Mouse (Mus musculus): ENCODE measurements around the gene Sorbs1. TPM values are rescaled to one million over a fixed set of nuclear protein-coding genes. Genes with fewer than 3 reads are reported as not detected.
A peak's percentile ranks its signal among the peaks of the same experiment; 100 is the strongest.

The Sorbs1 gene
- polyA plus RNA-seq, 1 experiment from 2014 or later: 72.1 TPM

DNA sequence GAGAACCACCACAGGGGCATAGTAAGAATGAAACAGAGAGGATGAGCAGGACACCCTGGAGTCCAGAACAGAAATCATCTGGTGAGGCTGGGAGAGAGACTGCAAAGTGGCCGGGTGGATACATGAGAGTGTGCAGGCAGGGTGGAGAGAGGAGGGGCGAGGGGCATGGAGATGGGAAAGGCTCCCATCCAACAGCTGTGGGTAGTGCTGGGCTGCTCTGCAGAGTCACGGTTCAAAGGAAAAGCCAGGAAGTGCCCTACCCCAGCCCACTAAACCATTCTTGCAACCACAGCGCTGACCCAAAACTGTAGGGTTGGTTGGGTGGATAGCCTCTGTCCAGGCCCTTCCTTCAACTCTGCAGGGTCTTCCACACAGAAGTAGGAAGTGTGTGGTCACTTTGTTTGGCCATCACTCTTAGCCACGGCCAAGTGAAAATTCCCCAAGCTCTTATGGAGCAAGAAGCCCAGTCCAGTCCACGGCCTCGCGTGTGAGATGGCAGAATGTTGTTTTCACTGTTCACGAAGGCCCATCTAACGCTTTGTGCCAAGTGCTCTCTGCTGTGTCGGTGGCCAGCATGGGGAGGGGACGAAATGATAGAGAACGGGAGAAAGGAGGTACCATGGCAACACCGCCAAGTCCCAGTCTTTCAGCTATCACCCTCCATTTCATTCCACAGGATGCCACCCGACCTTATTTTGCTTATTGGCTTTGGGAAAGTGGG, 203.0 kb downstream of the Sorbs1 start:
- Histone ChIP-seq H3K9me3 (no peaks in the 10 kb centered on the region), H3K4me1 (replicated peaks) (peaks cover 5% of the 10 kb centered on the region; the same call in 1 of the 2 replicates), H3K36me3 (no peaks in the 10 kb centered on the region), H3K27me3 (replicated peaks) (no peaks in the 10 kb centered on the region), H3K4me3 (replicated peaks) (no peak overlapping the region), H3K9ac (no peak overlapping the region), H3K4me2 (replicated peaks) (no peak overlapping the region), H3K27ac (no peak overlapping the region)
- 86% methylated on average over 15 of the region's 15 CpGs for WGBS
- ATAC-seq: no peak

DNA sequence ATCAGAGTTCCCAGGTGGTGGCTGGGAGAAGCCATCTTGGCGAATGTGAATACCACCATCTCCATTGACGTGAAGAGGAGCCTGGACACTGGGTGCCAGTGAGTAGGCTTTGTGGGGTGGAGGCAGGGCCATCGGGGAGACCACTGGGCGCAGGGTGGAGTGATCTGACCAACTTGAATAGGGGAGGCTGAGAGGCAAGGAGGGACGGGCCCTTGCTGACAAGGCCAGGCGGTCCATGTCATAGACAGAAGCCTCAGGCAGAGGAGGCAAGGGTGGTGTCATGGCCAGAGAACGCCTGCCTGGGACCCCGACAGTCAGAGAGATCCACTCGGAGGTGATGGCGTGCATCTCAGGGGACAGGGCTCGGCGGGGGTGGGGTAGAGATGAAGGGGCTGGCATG, 203.7 kb downstream of the Sorbs1 start:
- Histone ChIP-seq H3K4me1 (replicated peaks) (peaks cover 5% of the 10 kb centered on the region; the same call in 1 of the 2 replicates), H3K4me2 (replicated peaks) (no peak overlapping the region), H3K9me3 (no peaks in the 10 kb centered on the region), H3K27me3 (replicated peaks) (no peaks in the 10 kb centered on the region), H3K9ac (no peak overlapping the region), H3K36me3 (no peaks in the 10 kb centered on the region), H3K4me3 (replicated peaks) (no peak overlapping the region), H3K27ac (no peak overlapping the region)
- 93% methylated on average over 12 of the region's 12 CpGs for WGBS
- no peak for ATAC-seq

DNA sequence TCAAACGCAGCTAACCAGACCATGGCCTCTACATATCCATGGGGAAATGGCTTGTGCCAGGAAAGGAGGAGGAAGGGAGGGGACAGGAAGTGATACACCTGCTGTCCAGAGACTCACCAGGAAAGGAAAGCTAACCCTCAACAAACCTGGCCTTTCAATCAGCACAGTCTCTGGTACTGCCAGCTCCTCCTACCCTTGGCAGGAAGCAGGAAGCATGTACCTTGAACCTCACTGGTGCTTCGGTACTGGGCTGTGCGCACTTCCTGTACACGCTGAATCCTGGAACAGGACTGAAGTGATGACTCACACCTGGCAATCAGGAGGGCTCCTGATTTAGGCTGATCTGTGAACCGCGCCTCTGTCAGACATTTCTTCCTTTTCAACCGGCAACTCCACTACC, 206.0 kb downstream of the Sorbs1 start:
- H3K9ac ChIP-seq: no peak overlapping the region
- H3K4me3 ChIP-seq (replicated peaks): no peak overlapping the region
- ATAC-seq: peak; percentile 79
- H3K4me1 ChIP-seq (replicated peaks): peaks cover 5% of the 10 kb centered on the region; the same call in 1 of the 2 replicates
- H3K27me3 ChIP-seq (replicated peaks): no peaks in the 10 kb centered on the region
- H3K36me3 ChIP-seq: no peaks in the 10 kb centered on the region
- no peak overlapping the region for H3K4me2 ChIP-seq (replicated peaks)
- 72% methylated on average over 7 of the region's 7 CpGs for WGBS
- no peak overlapping the region for H3K27ac ChIP-seq
- no peaks in the 10 kb centered on the region for H3K9me3 ChIP-seq

DNA sequence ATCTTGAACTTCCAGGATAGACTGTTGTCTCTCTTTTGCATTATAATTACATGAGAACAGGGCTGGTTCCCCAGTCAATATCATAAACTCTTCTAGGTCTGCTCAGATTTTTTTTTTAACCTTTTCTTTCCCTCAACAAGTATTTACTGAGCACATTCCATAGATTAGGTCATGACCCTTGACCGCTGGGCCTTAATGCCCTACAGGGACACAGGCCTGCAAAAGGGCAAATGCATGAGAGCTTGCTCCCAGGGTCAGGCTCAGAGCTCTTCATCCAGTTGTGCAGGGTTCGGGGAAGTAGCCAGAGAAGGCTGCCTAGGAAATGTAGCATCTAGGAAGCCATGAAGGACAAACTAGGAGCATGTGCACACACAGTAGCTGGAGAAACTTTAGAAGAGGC, 206.9 kb downstream of the Sorbs1 start:
- no peak overlapping the region; the same call in 1 of the 2 replicates for H3K27ac ChIP-seq
- no peaks in the 10 kb centered on the region for H3K27me3 ChIP-seq (replicated peaks)
- no peak overlapping the region for H3K9ac ChIP-seq
- H3K4me3 ChIP-seq (replicated peaks): no peak overlapping the region
- no peaks in the 10 kb centered on the region for H3K36me3 ChIP-seq
- 66% methylated on average over 2 of the region's 2 CpGs for WGBS
- no peak for ATAC-seq
- H3K4me1 ChIP-seq (replicated peaks): peaks cover 7% of the 10 kb centered on the region; the same call in 1 of the 2 replicates
- no peaks in the 10 kb centered on the region for H3K9me3 ChIP-seq
- no peak overlapping the region for H3K4me2 ChIP-seq (replicated peaks)

DNA sequence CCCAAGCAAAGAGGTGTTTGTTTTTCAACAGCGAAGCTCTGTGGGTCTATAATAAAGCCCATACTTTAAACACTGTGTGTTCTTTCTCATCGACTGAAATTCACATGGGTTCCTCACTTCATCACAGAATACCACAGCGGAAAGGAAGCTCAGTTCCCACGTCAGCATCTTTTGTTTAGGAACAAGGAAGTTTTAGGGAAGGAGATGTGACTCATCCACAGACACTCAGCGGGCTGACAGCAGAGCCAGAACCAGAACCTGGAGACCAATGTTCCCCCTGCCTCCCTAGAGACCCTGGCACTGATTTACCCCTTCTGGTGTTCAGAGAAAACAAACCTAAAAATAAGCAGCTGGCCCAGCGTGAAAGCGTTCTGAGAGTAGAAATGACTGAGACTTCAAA, 208.1 kb downstream of the Sorbs1 start:
- WGBS: 67% methylated on average over 7 of the region's 7 CpGs
- H3K9ac ChIP-seq: no peak overlapping the region
- no peaks in the 10 kb centered on the region for H3K36me3 ChIP-seq
- H3K9me3 ChIP-seq: no peaks in the 10 kb centered on the region
- no peak overlapping the region for H3K4me3 ChIP-seq (replicated peaks)
- no peak for ATAC-seq
- H3K27me3 ChIP-seq (replicated peaks): no peaks in the 10 kb centered on the region
- H3K4me1 ChIP-seq (replicated peaks): peaks cover 7% of the 10 kb centered on the region; the same call in 1 of the 2 replicates
- no peak overlapping the region for H3K27ac ChIP-seq
- no peak overlapping the region for H3K4me2 ChIP-seq (replicated peaks)

DNA sequence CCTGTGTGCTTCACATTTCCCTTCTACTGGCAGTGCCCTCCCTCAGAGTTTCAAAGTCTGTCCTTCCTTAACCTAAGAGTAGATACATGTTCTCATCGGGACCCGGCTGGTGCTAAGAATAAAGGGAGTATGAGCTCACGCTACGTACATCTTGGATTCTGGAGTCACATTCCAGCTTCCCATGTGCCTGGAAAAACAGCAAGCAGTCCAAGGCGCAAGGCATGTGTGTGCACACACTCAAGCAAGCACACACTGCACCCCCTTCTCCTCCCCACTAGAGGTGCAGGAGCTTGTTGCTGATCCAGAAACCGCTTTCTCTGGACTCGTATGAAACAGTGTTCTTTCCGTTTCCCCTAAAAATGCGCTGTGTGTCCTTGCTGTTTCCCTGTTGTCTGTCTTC, 210.7 kb downstream of the Sorbs1 start:
- 59% methylated on average over 9 of the region's 9 CpGs for WGBS
- Histone ChIP-seq H3K27me3 (replicated peaks) (no peaks in the 10 kb centered on the region), H3K4me2 (replicated peaks) (0 out of 2 replicates have a peak overlapping the region, but pooled peaks have one; percentile 2), H3K9me3 (no peaks in the 10 kb centered on the region), H3K9ac (no peak overlapping the region), H3K36me3 (0 out of 2 replicates have a peak, but pooled peaks cover 2% of the 10 kb centered on the region), H3K27ac (peak overlapping the region; percentile 32; the same call in 1 of the 2 replicates), H3K4me3 (replicated peaks) (no peak overlapping the region), H3K4me1 (replicated peaks) (peaks cover 4% of the 10 kb centered on the region; the same call in 1 of the 2 replicates)
- peak; percentile 51 for ATAC-seq

DNA sequence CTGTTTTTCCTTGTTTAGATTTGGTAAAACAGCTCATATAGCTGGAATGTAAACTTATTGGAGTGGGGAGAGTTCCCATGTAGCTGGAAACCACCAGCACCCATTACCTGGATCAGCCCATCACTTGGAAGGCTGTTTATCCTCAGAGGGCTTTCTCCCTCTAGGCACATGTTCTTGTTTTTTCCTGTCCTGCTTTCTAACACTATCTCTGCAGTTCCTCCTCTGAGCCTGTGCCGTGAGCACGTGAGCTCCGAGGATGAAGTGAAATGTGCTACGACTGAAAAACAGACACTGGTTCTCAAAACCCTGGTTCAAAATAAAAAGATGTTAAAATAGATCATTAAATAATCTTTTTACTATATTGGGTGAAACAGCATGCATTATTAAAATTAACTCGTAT, 211.1 kb downstream of the Sorbs1 start:
- H3K4me1 ChIP-seq (replicated peaks): peaks cover 4% of the 10 kb centered on the region; the same call in 1 of the 2 replicates
- H3K9ac ChIP-seq: no peak overlapping the region
- H3K27me3 ChIP-seq (replicated peaks): no peaks in the 10 kb centered on the region
- H3K36me3 ChIP-seq: 0 out of 2 replicates have a peak, but pooled peaks cover 2% of the 10 kb centered on the region
- H3K4me2 ChIP-seq (replicated peaks): no peak overlapping the region
- no peaks in the 10 kb centered on the region for H3K9me3 ChIP-seq
- WGBS: 42% methylated on average over 5 of the region's 5 CpGs
- no peak overlapping the region for H3K4me3 ChIP-seq (replicated peaks)
- no peak for ATAC-seq
- no peak overlapping the region for H3K27ac ChIP-seq

DNA sequence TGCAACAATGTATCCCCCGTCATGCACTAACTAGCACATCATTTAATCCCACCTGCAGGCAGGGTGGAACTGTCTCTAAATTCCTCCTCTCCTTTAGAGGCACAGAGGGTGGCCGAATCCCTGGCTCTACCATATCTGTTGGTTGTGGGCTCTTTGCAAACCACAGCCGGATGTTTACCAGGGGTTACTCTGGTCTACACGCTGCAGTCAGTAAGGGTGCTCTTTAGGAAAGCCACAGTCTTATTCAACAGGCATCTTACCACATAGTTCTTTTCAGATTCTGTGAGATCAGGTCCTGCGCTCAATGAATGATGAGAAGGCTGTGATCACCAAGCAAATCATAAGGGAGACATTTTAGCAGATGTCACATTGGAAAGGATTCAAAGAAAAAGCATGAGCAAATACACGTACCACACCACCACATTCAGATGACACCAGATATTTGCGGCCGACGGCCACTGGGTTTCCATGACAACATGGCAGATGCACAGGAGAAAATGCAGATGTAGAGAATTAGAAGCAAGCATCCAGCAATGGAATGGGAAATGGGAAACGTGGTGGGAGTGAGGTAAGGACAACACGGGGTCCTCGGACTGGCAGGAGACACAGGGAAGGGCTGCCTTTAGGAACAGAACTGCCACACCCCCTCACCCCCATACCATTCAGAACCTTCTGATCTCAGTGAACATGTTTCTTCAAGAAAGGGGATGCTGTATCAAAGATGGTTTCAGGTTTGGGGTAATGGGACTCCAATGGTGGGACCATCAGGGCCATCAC, 213.4 kb downstream of the Sorbs1 start:
- ATAC-seq: no peak
- H3K27me3 ChIP-seq (replicated peaks): no peaks in the 10 kb centered on the region
- 79% methylated on average over 12 of the region's 12 CpGs for WGBS
- no peak overlapping the region for H3K27ac ChIP-seq
- 0 out of 2 replicates have a peak, but pooled peaks cover 2% of the 10 kb centered on the region for H3K36me3 ChIP-seq
- H3K4me2 ChIP-seq (replicated peaks): no peak overlapping the region
- H3K4me3 ChIP-seq (replicated peaks): no peak overlapping the region
- no peak overlapping the region for H3K9ac ChIP-seq
- H3K4me1 ChIP-seq (replicated peaks): 0 out of 2 replicates have a peak, but pooled peaks cover 5% of the 10 kb centered on the region
- H3K9me3 ChIP-seq: no peaks in the 10 kb centered on the region

DNA sequence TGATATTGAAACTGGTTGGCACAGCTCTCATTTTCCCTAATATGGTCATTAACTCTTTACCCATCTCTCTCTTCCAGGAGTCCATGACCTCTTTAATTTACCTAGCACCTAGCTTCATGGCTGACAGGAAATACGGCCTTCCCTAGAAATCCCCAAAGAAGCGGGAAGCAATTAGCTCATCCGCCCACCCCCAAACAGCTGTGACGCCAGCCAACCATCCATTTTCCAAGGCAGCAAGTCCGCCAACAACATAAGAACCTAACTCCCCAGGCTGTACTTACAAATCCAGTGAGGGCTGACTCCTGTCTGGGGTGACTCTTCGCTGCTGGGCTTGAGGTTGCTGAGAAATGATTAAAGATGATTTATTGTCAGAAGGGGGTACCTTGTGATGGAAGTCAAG, 214.4 kb downstream of the Sorbs1 start:
- no peak overlapping the region for H3K27ac ChIP-seq
- H3K27me3 ChIP-seq (replicated peaks): no peaks in the 10 kb centered on the region
- ATAC-seq: no peak
- H3K4me3 ChIP-seq (replicated peaks): no peak overlapping the region
- 0 out of 2 replicates have a peak, but pooled peaks cover 5% of the 10 kb centered on the region for H3K4me1 ChIP-seq (replicated peaks)
- H3K4me2 ChIP-seq (replicated peaks): no peak overlapping the region
- H3K9me3 ChIP-seq: no peaks in the 10 kb centered on the region
- 0 out of 2 replicates have a peak, but pooled peaks cover 2% of the 10 kb centered on the region for H3K36me3 ChIP-seq
- WGBS: 74% methylated on average over 6 of the region's 6 CpGs
- no peak overlapping the region for H3K9ac ChIP-seq

DNA sequence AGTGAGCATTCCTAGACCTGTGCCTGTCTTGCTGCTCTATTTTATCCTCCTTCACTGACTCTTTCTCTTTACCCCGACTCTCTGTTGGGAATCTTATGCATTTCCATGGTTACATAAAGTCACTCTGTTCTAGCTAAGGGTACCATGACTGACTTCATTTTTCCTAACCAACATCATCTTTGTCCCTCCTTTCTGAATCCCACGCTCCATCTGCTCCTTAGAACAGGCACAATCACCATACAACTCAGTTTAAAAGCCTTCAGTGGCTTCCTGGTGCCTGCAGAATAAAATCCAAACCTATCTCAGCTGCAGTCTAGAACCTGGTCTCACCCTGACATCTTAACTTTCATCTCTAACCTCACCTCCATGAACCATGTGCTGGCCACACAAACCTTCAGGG, 215.0 kb downstream of the Sorbs1 start:
- Histone ChIP-seq H3K4me1 (replicated peaks) (0 out of 2 replicates have a peak, but pooled peaks cover 5% of the 10 kb centered on the region), H3K36me3 (0 out of 2 replicates have a peak, but pooled peaks cover 2% of the 10 kb centered on the region), H3K4me3 (replicated peaks) (no peak overlapping the region), H3K27ac (no peak overlapping the region), H3K9me3 (no peaks in the 10 kb centered on the region), H3K27me3 (replicated peaks) (no peaks in the 10 kb centered on the region), H3K4me2 (replicated peaks) (no peak overlapping the region), H3K9ac (no peak overlapping the region)
- ATAC-seq: no peak
- 85% methylated on average over 2 of the region's 2 CpGs for WGBS

DNA sequence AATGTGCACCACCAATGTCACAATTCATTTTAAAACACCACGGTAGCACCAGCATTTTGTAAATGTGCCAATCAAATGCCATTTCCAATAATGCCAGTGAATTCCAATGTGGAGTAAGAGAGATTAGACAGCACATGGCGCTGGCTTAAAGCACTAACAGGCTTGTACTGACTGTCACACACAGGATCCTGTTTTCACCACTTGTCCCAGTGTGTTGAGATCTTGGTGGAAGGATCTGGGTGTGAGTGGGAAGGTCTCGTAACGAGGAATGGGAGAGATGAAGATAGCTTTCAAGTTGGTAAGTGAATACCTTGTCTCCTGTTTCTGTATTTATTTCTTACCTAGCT, 215.8 kb downstream of the Sorbs1 start:
- Histone ChIP-seq H3K9me3 (no peaks in the 10 kb centered on the region), H3K4me2 (replicated peaks) (0 out of 2 replicates have a peak overlapping the region, but pooled peaks have one; percentile 3), H3K4me1 (replicated peaks) (0 out of 2 replicates have a peak, but pooled peaks cover 5% of the 10 kb centered on the region), H3K27me3 (replicated peaks) (no peaks in the 10 kb centered on the region), H3K36me3 (0 out of 2 replicates have a peak, but pooled peaks cover 2% of the 10 kb centered on the region), H3K27ac (peak overlapping the region; percentile 54), H3K4me3 (replicated peaks) (no peak overlapping the region), H3K9ac (no peak overlapping the region)
- 63% methylated on average over 4 of the region's 4 CpGs for WGBS
- peak; percentile 22 for ATAC-seq

- Histone ChIP-seq H3K9me3 (no peaks in the 10 kb centered on the region), H3K27ac (peak overlapping the region; percentile 58), H3K4me1 (replicated peaks) (0 out of 2 replicates have a peak, but pooled peaks cover 5% of the 10 kb centered on the region), H3K27me3 (replicated peaks) (no peaks in the 10 kb centered on the region), H3K9ac (no peak overlapping the region), H3K4me2 (replicated peaks) (0 out of 2 replicates have a peak overlapping the region, but pooled peaks have one; percentile 3), H3K36me3 (0 out of 2 replicates have a peak, but pooled peaks cover 2% of the 10 kb centered on the region), H3K4me3 (replicated peaks) (no peak overlapping the region)
- ATAC-seq: peak; percentile 94
- 57% methylated on average over 7 of the region's 7 CpGs for WGBS
Observed at GRCm38 (mm10) chr19:40297078-40297797, 216.3 kb downstream of the Sorbs1 start.
